Mouse (Mus musculus) hindbrain, postnatal 0 days (tissue): ENCODE measurements around the gene Gm15217. TPM values are rescaled to one million over a fixed set of nuclear protein-coding genes. Genes with fewer than 3 reads are reported as not detected.
A peak's percentile ranks its signal among the peaks of the same experiment; 100 is the strongest.

ENCODE experiments used
- ATAC-seq: fragments of 200-750 bp; cut with Nextera tagmentation; 2 replicates; pipeline ENCODE4 v1.8.0; 2017; ENCODE audit warnings: mild to moderate bottlenecking, moderate TSS enrichment, moderate library complexity
- DNase-seq: peaks from one replicate; pipeline ENCODE4 v3.0.0-alpha.2; 2015; ENCODE audit warnings: low spot score
- H3K27ac ChIP-seq: fragments of 300-500 bp; sonication (generic); 2 replicates; pipeline ENCODE4 v1.5.1; 2014; ENCODE audit warnings: mild to moderate bottlenecking
- H3K27me3 ChIP-seq: fragments of 300-500 bp; sonication (generic); 2 replicates; pipeline ENCODE4 v1.6.1; 2014; ENCODE audit warnings: low read length, mixed read lengths; ENCODE audit not compliant: insufficient read depth
- H3K36me3 ChIP-seq: fragments of 300-500 bp; sonication (generic); 2 replicates; pipeline ENCODE4 v1.6.1; 2014; ENCODE audit warnings: low read length, mixed read lengths; ENCODE audit not compliant: insufficient read depth
- H3K4me1 ChIP-seq: fragments of 300-500 bp; sonication (generic); 2 replicates; pipeline ENCODE4 v1.6.1; 2014; ENCODE audit warnings: antibody characterized with exemption, low read length, mixed read lengths; ENCODE audit not compliant: insufficient read depth
- H3K4me2 ChIP-seq: fragments of 300-500 bp; sonication (generic); 2 replicates; pipeline ENCODE4 v1.6.1; 2014; ENCODE audit warnings: low read depth, mild to moderate bottlenecking, low read length, moderate library complexity, mixed read lengths
- H3K4me3 ChIP-seq: fragments of 300-500 bp; sonication (generic); 2 replicates; pipeline ENCODE4 v1.5.1; 2014; ENCODE audit warnings: low read length
- H3K9ac ChIP-seq: fragments of 300-500 bp; sonication (generic); replicated peaks from 2 replicates; pipeline ENCODE4 v1.6.1; 2014; ENCODE audit warnings: mild to moderate bottlenecking, low read length, moderate library complexity, mixed read lengths
- H3K9me3 ChIP-seq: fragments of 300-500 bp; sonication (generic); 2 replicates; pipeline ENCODE4 v1.6.1; 2016; ENCODE audit warnings: low read length, mixed read lengths
- CTCF ChIP-seq: IDR thresholded peaks from 2 replicates; pipeline ENCODE4 v1.5.1; 2016; ENCODE audit warnings: antibody characterized with exemption, control low read depth, low read depth
- WGBS: fragments of 180-500 bp; shearing (Covaris S2); extraction: QIAGEN DNeasy Blood & Tissue Kit; methylation state at CpG from one replicate; pipeline ENCODE4 v1.1.7; 2014; 5-methylcytosine and 5-hydroxymethylcytosine counted together
- polyA plus RNA-seq: library from polyadenylated mRNA; unstranded; fragments of >200 nt; fragmentation: Nextera tagmentation; extraction: Ambion mirVana; gene quantifications from 2 replicates; pipeline ENCODE4 v1.2.1, GENCODE M21; 2015
- total RNA-seq: library from RNA; depleted of rRNA; stranded (reverse); fragments of >200 nt; gene quantifications from 2 replicates; pipeline ENCODE4 v1.2.3, GENCODE M21; 2014

Gm15217 gene
- total and polyA plus RNA-seq, 2 experiments from 2014 or later = not detected

- peak overlapping the region; percentile 76 for H3K4me2 ChIP-seq
- ATAC-seq (no peak; the same call in 1 of the 2 replicates), DNase-seq (no peak)
- WGBS = 2% methylated on average over 28 of the region's 28 CpGs
- H3K27ac ChIP-seq = no peak overlapping the region
- H3K9me3 ChIP-seq = no peaks in the 10 kb centered on the region
- peaks cover 4% of the 10 kb centered on the region; the same call in 1 of the 2 replicates for H3K4me1 ChIP-seq
- peaks cover 52% of the 10 kb centered on the region for H3K27me3 ChIP-seq
- H3K36me3 ChIP-seq = no peaks in the 10 kb centered on the region
- TF ChIP-seq CTCF = no peak
- peak overlapping the region; percentile 55 for H3K4me3 ChIP-seq
- H3K9ac ChIP-seq = no peak overlapping the region; the same call in 1 of the 2 replicates
These were observed 7.5 kb downstream of the Gm15217 start for GRCm38 (mm10) chr14:46386478-46387356.

GRCm38 (mm10) chr14:46387357-46387671 lies 8.1 kb downstream of the Gm15217 start:
- H3K36me3 ChIP-seq = no peaks in the 10 kb centered on the region
- peaks cover 4% of the 10 kb centered on the region; the same call in 1 of the 2 replicates for H3K4me1 ChIP-seq
- no peak for TF ChIP-seq CTCF
- H3K9ac ChIP-seq = peak overlapping the region; percentile 33; the same call in 1 of the 2 replicates
- peak; percentile 79 for ATAC-seq
- H3K4me3 ChIP-seq = peak overlapping the region; percentile 55
- peaks cover 52% of the 10 kb centered on the region for H3K27me3 ChIP-seq
- H3K27ac ChIP-seq = peak overlapping the region; percentile 42; the same call in 1 of the 2 replicates
- DNase-seq = peak; percentile 55
- H3K9me3 ChIP-seq = no peaks in the 10 kb centered on the region
- peak overlapping the region; percentile 76 for H3K4me2 ChIP-seq
- WGBS = 0% methylated on average over 27 of the region's 27 CpGs

GRCm38 (mm10) chr14:46387821-46388481 lies 8.7 kb downstream of the Gm15217 start:
- ATAC-seq (peak; percentile 47), DNase-seq (no peak)
- Histone ChIP-seq H3K4me3 (peak overlapping the region; percentile 55), H3K27ac (no peak overlapping the region), H3K9me3 (no peaks in the 10 kb centered on the region), H3K4me2 (peak overlapping the region; percentile 76), H3K27me3 (peaks cover 52% of the 10 kb centered on the region), H3K4me1 (peaks cover 4% of the 10 kb centered on the region; the same call in 1 of the 2 replicates), H3K9ac (no peak overlapping the region; the same call in 1 of the 2 replicates), H3K36me3 (no peaks in the 10 kb centered on the region)
- WGBS = under 1% methylated on average over 41 of the region's 41 CpGs
- TF ChIP-seq CTCF = 0 out of 2 replicates have a peak, but pooled peaks have one; percentile 19

- ATAC-seq = no peak
- WGBS = 0% methylated on average over 27 of the region's 27 CpGs
- peak; percentile 43; the same call in 1 of the 2 replicates for TF ChIP-seq CTCF
- H3K27ac ChIP-seq = no peak overlapping the region
- H3K4me2 ChIP-seq = peak overlapping the region; percentile 76
- H3K36me3 ChIP-seq = no peaks in the 10 kb centered on the region
- peaks cover 52% of the 10 kb centered on the region for H3K27me3 ChIP-seq
- no peak for DNase-seq
- H3K4me1 ChIP-seq = peaks cover 4% of the 10 kb centered on the region; the same call in 1 of the 2 replicates
- peak overlapping the region; percentile 55 for H3K4me3 ChIP-seq
- H3K9me3 ChIP-seq = no peaks in the 10 kb centered on the region
- no peak overlapping the region for H3K9ac ChIP-seq
These were observed 9.4 kb downstream of the Gm15217 start for GRCm38 (mm10) chr14:46388636-46389035.

- no peak for ATAC-seq
- Histone ChIP-seq H3K4me3 (peak overlapping the region; percentile 17), H3K4me1 (peaks cover 4% of the 10 kb centered on the region; the same call in 1 of the 2 replicates), H3K27ac (no peak overlapping the region), H3K27me3 (peaks cover 46% of the 10 kb centered on the region), H3K9ac (no peak overlapping the region), H3K4me2 (peak overlapping the region; percentile 76), H3K9me3 (no peaks in the 10 kb centered on the region), H3K36me3 (no peaks in the 10 kb centered on the region)
- no peak for DNase-seq
- no peak for TF ChIP-seq CTCF
- WGBS = 8% methylated on average over 24 of the region's 24 CpGs
These were observed 10.4 kb downstream of the Gm15217 start for GRCm38 (mm10) chr14:46389438-46390248.

GRCm38 (mm10) chr14:46390249-46390775 lies 11.1 kb downstream of the Gm15217 start, which contains the start of gene Bmp4:
Bmp4 (minus strand) TSS chr14:46390669.
- Histone ChIP-seq H3K9ac (no peak within 1 kb of the TSS), H3K36me3 (no peaks in the 10 kb centered on the region), H3K27me3 (peaks cover 40% of the 10 kb centered on the region), H3K4me2 (peak within 1 kb of the TSS; percentile 76), H3K4me3 (peak within 1 kb of the TSS; percentile 17), H3K9me3 (no peaks in the 10 kb centered on the region), H3K27ac (no peak within 1 kb of the TSS), H3K4me1 (peaks cover 4% of the 10 kb centered on the region; the same call in 1 of the 2 replicates)
- no peak for ATAC-seq
- WGBS = 4% methylated on average over 26 of the region's 26 CpGs
- TF ChIP-seq CTCF = 0 out of 2 replicates have a peak, but pooled peaks have one; percentile 10
- DNase-seq = no peak
